Mouse (Mus musculus) midbrain, embryonic 16.5 days (tissue): ENCODE results near the gene Timm13. TPM values are rescaled to one million over a fixed set of nuclear protein-coding genes. Genes with fewer than 3 reads are reported as not detected.

Experiments used
- ATAC-seq: fragments of 200-750 bp; cut with Nextera tagmentation; 2 replicates; pipeline ENCODE4 v1.8.0; 2017; ENCODE audit warnings: moderate TSS enrichment
- H3K27ac ChIP-seq: fragments of 300-500 bp; sonication (generic); 2 replicates; pipeline ENCODE4 v1.5.1; 2014; ENCODE audit warnings: mild to moderate bottlenecking, low read length, mixed read lengths
- H3K27me3 ChIP-seq: fragments of 300-500 bp; sonication (generic); 2 replicates; pipeline ENCODE4 v1.6.1; 2014; ENCODE audit warnings: low read depth, low read length, mixed read lengths; ENCODE audit not compliant: control insufficient read depth, insufficient read depth
- H3K36me3 ChIP-seq: fragments of 300-500 bp; sonication (generic); 2 replicates; pipeline ENCODE4 v1.6.1; 2014; ENCODE audit warnings: mild to moderate bottlenecking, low read length, moderate library complexity, mixed read lengths; ENCODE audit not compliant: control insufficient read depth, insufficient read depth
- H3K4me1 ChIP-seq: fragments of 300-500 bp; sonication (generic); 2 replicates; pipeline ENCODE4 v1.6.1; 2014; ENCODE audit warnings: mild to moderate bottlenecking, low read length, mixed read lengths; ENCODE audit not compliant: control insufficient read depth, insufficient read depth
- H3K4me2 ChIP-seq: fragments of 300-500 bp; sonication (generic); 2 replicates; pipeline ENCODE4 v1.6.1; 2014; ENCODE audit warnings: mild to moderate bottlenecking, low read length, mixed read lengths
- H3K4me3 ChIP-seq: fragments of 300-500 bp; sonication (generic); 2 replicates; pipeline ENCODE4 v1.5.1; 2014; ENCODE audit warnings: low read depth, mild to moderate bottlenecking, low read length, moderate library complexity, mixed read lengths
- H3K9ac ChIP-seq: fragments of 300-500 bp; sonication (generic); 2 replicates; pipeline ENCODE4 v1.6.1; 2014; ENCODE audit warnings: low read depth, low read length, mixed read lengths
- H3K9me3 ChIP-seq: fragments of 300-500 bp; sonication (generic); replicated peaks from 2 replicates; pipeline ENCODE4 v1.6.1; 2014; ENCODE audit warnings: mild to moderate bottlenecking, low read length, mixed read lengths; ENCODE audit not compliant: control insufficient read depth, poor library complexity, severe bottlenecking
- WGBS: fragments of 180-500 bp; shearing (Covaris S2); extraction: QIAGEN DNeasy Blood & Tissue Kit; methylation state at CpG from one replicate; pipeline ENCODE4 v1.1.7; 2014; 5-methylcytosine and 5-hydroxymethylcytosine counted together
- polyA plus RNA-seq: library from polyadenylated mRNA; unstranded; fragments of >200 nt; fragmentation: Nextera tagmentation; extraction: Ambion mirVana; gene quantifications from 2 replicates; pipeline ENCODE4 v1.2.1, GENCODE M21; 2015

Timm13 gene
- polyA plus RNA-seq, 1 experiment from 2014 or later: 316 TPM

DNA sequence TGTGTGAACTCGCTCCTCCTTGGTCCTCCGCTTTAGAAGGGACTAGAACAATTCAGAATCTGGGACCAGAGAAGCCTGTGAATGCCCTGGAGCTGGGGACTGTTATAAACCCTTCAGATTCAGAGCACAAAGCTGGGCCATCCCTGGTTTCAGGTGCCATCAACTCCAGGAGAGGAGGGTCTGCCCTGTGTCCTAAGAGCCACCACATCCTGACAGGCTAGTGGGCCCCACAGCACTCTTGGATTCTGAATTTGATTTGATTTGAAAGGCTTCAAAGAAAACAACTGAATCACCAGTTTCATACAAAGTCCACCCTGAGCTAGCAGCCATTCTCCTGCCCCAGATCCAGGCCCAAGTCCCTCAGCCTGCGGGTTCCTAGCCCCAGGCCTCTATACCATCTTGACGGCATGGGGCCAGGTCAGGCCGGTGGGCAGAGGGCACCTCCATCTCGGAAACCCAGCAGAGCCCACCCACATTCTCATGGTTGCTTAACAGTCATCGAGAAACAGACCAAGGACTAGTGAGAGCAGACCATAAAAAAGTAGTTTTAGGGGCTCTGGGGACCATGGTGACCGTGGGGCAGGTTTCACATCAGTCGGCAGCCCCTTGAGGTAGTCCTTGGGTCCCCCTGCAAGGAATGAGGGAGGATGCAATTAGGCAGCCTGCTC lies 1.6 kb upstream of the Timm13 start:
- peaks cover 10% of the 10 kb centered on the region for H3K4me1 ChIP-seq
- H3K4me2 ChIP-seq: no peak overlapping the region
- ATAC-seq: no peak
- no peak overlapping the region for H3K27ac ChIP-seq
- WGBS: 93% methylated on average over 9 of the region's 9 CpGs
- H3K27me3 ChIP-seq: no peaks in the 10 kb centered on the region
- no peaks in the 10 kb centered on the region for H3K9me3 ChIP-seq
- H3K9ac ChIP-seq: no peak overlapping the region
- no peak overlapping the region for H3K4me3 ChIP-seq
- H3K36me3 ChIP-seq: peaks cover 43% of the 10 kb centered on the region

DNA sequence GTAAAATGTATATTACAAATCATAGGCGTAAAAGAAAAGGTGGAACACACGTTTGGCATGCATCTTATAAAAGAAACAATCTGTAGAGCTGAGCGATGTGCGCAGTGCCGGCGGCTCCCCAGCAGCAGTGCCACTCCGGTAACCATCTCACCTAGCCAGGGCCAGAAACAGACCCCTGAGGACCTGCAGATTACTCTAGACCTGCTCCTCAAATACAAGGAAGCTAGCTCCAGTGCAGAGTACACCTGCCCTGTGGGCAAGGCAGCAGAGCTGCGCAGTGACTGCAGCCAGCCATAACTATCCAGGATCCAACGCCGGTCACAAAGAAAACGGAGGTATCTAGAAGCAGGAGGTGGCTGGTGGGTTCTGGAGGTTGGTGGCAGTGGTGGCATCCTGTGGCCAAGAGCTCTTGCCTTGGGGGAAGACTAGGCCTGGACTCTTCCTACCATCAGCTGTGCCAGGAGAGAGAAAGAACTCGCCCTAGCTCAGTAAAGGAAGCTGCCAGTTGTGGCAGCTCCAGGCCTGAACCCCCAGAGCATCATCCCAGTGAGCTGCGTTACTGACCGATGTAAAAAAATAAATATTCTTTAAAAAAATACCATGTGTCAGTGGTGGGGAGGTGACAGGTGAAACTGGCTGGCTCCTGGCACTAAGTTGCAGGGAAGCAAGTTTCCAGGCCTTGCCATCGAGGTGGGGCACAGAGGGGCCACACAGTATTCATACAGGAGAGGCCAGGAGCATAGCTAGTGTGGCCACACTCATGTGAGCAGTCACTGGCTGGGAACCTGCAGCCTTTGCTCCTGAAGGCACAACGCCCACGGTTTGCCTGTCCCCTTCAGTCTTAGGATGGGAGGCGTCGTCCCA lies 872 bp upstream of the Timm13 start:
- no peak overlapping the region for H3K4me3 ChIP-seq
- WGBS: 88% methylated on average over 19 of the region's 19 CpGs
- H3K9ac ChIP-seq: no peak overlapping the region
- H3K27ac ChIP-seq: peak overlapping the region; percentile 58
- no peaks in the 10 kb centered on the region for H3K9me3 ChIP-seq
- H3K36me3 ChIP-seq: peaks cover 39% of the 10 kb centered on the region
- no peaks in the 10 kb centered on the region for H3K27me3 ChIP-seq
- peak overlapping the region; percentile 32 for H3K4me2 ChIP-seq
- H3K4me1 ChIP-seq: peaks cover 10% of the 10 kb centered on the region
- ATAC-seq: no peak

DNA sequence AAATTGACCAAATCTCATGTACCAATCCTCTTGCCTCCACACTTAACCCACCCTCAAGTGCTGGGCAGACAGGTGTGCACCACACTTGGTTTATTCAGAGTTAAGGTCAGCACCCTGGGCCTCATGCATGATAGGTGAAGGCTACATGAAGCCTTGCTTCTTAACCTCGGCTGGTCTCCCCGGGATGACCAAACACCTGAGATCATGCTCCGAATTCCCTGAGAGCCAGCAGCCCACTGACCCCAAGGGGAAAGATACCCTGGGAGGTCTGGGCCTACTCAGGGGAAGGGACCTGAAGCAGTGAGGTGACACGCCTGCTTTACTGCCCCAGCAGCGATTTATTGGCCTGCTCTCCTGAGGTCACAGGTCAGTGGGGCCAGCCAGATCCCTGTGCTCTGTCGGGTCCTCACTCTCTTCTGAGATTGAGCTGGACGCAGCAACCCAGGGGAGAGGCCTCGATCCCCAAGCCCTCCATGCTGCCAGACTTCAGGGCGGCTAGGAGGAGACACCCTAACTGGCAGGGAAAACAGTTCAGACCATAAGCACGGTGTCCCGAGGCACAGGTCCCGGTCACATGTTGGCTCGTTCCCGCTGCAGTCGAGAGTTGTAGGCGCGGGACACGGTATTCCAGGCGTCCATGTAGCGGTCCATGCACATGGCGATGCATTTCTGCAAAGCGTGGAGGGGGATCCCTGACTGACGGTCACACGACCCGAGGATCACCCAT lies 1.0 kb downstream of the Timm13 start:
- Histone ChIP-seq H3K27ac (peak overlapping the region; percentile 92), H3K4me2 (peak overlapping the region; percentile 96), H3K4me1 (peaks cover 10% of the 10 kb centered on the region), H3K27me3 (no peaks in the 10 kb centered on the region), H3K4me3 (peak overlapping the region; percentile 81), H3K9me3 (no peaks in the 10 kb centered on the region), H3K36me3 (peaks cover 26% of the 10 kb centered on the region), H3K9ac (peak overlapping the region; percentile 77)
- no peak for ATAC-seq
- WGBS: 16% methylated on average over 25 of the region's 25 CpGs

DNA sequence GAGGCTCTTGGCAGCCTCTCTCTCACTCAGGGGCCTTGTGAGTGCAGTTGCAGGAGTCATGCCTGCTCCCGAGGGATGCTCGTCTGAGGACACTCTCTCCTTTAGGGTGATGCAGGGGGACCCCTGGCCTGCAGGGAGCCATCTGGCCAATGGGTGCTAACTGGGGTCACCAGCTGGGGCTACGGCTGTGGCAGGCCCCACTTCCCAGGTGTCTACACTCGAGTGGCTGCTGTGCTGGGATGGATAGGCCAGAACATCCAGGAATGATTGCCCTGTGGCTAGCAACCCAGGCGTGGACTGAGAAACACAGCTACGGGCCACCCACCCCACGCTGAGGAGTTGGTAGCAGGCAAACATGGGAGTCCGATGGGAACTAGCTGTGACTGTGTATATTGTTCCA lies 1.7 kb downstream of the Timm13 start:
- peaks cover 10% of the 10 kb centered on the region for H3K4me1 ChIP-seq
- H3K36me3 ChIP-seq: peaks cover 19% of the 10 kb centered on the region
- no peak overlapping the region for H3K4me3 ChIP-seq
- no peak for ATAC-seq
- WGBS: 91% methylated on average over 8 of the region's 8 CpGs
- peak overlapping the region; percentile 96 for H3K4me2 ChIP-seq
- H3K27me3 ChIP-seq: no peaks in the 10 kb centered on the region
- H3K9ac ChIP-seq: no peak overlapping the region
- H3K9me3 ChIP-seq: no peaks in the 10 kb centered on the region
- no peak overlapping the region for H3K27ac ChIP-seq

DNA sequence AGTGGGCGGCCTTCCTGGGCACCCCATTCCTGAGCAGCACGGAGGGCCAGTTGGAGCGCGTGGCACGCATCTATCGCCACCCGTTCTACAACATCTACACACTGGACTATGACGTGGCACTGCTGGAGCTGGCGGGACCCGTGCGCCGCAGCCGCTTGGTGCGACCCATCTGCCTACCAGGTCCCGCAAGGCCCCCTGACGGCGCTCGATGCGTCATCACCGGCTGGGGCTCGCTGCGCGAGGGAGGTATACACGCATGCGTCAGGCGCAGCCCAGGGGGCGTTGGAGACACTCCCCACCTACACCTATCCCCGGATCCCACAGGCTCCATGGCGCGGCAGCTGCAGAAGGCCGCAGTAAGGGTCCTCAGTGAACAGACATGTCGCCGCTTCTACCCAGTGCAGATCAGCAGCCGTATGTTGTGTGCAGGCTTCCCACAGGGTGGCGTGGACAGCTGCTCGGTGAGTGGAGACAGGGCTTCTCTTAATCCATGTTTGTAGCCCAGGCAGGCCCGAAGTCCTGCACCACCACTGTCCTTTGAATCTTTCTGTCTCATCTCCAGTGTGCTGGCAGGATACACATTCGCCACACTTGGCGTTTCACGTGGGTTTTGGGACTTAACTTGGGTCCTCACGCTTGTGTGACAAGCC lies 2.8 kb downstream of the Timm13 start:
- 34% methylated on average over 39 of the region's 41 CpGs for WGBS
- no peak for ATAC-seq

DNA sequence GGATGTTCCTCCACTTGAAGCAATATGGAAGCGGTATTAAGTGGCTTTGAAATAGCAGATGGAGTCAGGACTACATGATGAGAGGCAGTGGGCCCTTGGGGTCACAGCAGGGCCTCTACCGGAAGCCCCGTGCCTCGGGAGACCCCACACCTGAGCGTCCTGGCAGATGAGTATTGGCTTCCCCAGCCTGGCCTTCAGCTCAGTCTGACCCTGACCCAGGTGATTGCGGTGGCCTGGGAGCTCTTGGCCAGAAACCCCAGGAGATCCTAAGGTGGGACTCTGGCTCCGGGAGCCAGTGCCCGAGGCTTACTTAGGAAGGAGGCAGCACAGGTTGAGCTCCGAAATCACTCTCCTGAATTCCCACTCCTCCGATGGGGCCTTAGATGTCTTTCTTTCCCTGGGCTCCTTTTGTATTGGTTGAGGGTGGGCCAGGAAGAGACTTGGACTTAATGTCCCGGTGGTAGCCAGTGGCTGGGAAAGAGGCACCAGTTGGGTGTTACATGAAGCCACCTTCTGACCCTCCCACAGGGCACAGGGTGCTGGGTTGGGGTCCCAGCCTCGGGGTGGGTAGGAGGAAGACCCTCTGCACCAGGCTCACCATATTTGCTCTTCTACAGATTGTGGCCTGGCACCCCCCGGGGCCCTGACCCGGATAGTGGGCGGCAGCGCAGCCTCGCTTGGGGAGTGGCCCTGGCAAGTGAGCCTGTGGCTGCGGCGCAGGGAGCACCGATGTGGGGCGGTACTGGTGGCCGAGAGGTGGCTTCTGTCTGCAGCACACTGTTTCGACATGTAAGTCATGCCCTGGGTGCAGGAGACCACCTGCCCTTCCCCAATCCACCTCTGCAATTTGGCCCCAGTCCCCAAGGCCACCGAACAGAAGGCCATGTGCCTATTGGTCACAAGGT lies 3.9 kb downstream of the Timm13 start:
- WGBS: 66% methylated on average over 21 of the region's 24 CpGs
- H3K9me3 ChIP-seq: no peaks in the 10 kb centered on the region
- no peak for ATAC-seq
- no peaks in the 10 kb centered on the region for H3K27me3 ChIP-seq
- H3K27ac ChIP-seq: no peak overlapping the region
- peaks cover 3% of the 10 kb centered on the region; the same call in 1 of the 2 replicates for H3K36me3 ChIP-seq
- no peak overlapping the region for H3K9ac ChIP-seq
- H3K4me2 ChIP-seq: no peak overlapping the region
- H3K4me3 ChIP-seq: no peak overlapping the region
- H3K4me1 ChIP-seq: peaks cover 10% of the 10 kb centered on the region

More for the DNA sequence above, 2.8 kb downstream of the Timm13 start:
- Histone ChIP-seq H3K9me3 (no peaks in the 10 kb centered on the region), H3K4me1 (peaks cover 10% of the 10 kb centered on the region), H3K9ac (no peak overlapping the region), H3K27ac (no peak overlapping the region), H3K27me3 (no peaks in the 10 kb centered on the region), H3K4me3 (no peak overlapping the region), H3K36me3 (peaks cover 9% of the 10 kb centered on the region), H3K4me2 (no peak overlapping the region)

DNA sequence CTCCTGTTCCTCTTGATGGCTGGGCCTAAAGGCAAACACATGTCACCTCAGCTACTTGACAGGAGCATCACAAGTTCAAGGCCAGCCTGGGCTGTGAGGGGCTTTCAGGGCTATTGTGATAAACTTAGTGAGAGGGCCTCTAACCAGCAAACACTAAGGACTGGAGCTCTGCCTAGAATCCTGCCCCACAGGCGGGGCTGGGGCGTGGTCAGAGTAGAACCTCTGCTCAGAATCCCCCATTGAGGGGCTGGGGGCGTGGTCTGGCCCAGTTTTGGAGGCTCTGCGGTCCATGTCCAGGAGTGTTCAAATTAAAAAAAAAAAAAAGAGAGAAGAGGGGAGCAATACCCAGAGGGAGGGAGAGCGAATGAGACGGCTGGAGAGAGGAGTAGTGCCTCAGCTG lies 5.1 kb downstream of the Timm13 start:
- WGBS: 84% methylated on average over 6 of the region's 6 CpGs
- H3K4me3 ChIP-seq: no peak overlapping the region
- H3K4me2 ChIP-seq: no peak overlapping the region
- no peak overlapping the region for H3K27ac ChIP-seq
- H3K36me3 ChIP-seq: peaks cover 3% of the 10 kb centered on the region; the same call in 1 of the 2 replicates
- no peak for ATAC-seq
- H3K4me1 ChIP-seq: peaks cover 10% of the 10 kb centered on the region
- no peak overlapping the region for H3K9ac ChIP-seq
- no peaks in the 10 kb centered on the region for H3K27me3 ChIP-seq
- H3K9me3 ChIP-seq: no peaks in the 10 kb centered on the region

DNA sequence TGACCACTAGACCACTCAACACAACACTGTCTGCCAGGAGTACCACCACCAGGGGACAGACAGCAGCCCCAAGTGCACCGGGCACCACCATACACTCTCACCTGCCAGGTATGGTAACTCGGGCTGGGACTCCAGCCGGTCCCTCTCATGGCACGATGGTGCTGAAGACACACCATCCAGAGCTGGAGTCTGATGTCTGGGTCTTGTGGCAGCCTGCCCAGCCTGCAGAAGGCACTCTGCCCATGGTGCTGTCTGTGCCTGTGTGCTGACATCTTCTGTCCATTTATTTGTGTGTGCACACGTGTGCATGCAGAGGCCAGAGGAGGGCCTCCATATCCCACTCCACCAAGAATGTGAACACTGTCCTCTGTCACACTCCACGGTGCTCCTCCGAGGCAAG lies 5.7 kb downstream of the Timm13 start:
- no peak overlapping the region for H3K27ac ChIP-seq
- no peaks in the 10 kb centered on the region for H3K27me3 ChIP-seq
- H3K4me1 ChIP-seq: peaks cover 10% of the 10 kb centered on the region
- H3K4me3 ChIP-seq: no peak overlapping the region
- no peak overlapping the region for H3K9ac ChIP-seq
- no peak for ATAC-seq
- WGBS: 93% methylated on average over 7 of the region's 7 CpGs
- no peaks in the 10 kb centered on the region for H3K9me3 ChIP-seq
- H3K36me3 ChIP-seq: peaks cover 3% of the 10 kb centered on the region; the same call in 1 of the 2 replicates
- no peak overlapping the region for H3K4me2 ChIP-seq
